Mouse (Mus musculus) heart, postnatal 0 days (tissue): ENCODE data around the gene Ubxn6. TPM values are rescaled to one million over a fixed set of nuclear protein-coding genes. Genes with fewer than 3 reads are reported as not detected.
"Not testable (repeated sequence)": the region's sequence is repeated elsewhere in the genome, so short reads cannot be mapped to it uniquely, and the experiment has no call there.

Experiments used
- ATAC-seq: fragments of 200-750 bp; cut with Nextera tagmentation; 2 replicates; pipeline ENCODE4 v1.8.0; 2017; ENCODE audit warnings: low read depth, moderate number of reproducible peaks, moderate library complexity; ENCODE audit not compliant: insufficient read depth
- DNase-seq: peaks from one replicate; pipeline ENCODE4 v3.0.0-alpha.2; 2016; ENCODE audit warnings: low spot score
- H3K27ac ChIP-seq: fragments of 300-500 bp; sonication (generic); 2 replicates; pipeline ENCODE4 v1.5.1; 2014; ENCODE audit warnings: low read depth, mild to moderate bottlenecking
- H3K27me3 ChIP-seq: fragments of 300-500 bp; sonication (generic); 2 replicates; pipeline ENCODE4 v1.6.1; 2014; ENCODE audit warnings: low read length, mixed read lengths; ENCODE audit not compliant: control insufficient read depth, insufficient read depth
- H3K36me3 ChIP-seq: fragments of 300-500 bp; sonication (generic); replicated peaks from 2 replicates; pipeline ENCODE4 v1.6.1; 2014; ENCODE audit warnings: low read length, mixed read lengths; ENCODE audit not compliant: control insufficient read depth, insufficient read depth
- H3K4me1 ChIP-seq: fragments of 300-500 bp; sonication (generic); 2 replicates; pipeline ENCODE4 v1.6.1; 2014; ENCODE audit warnings: antibody characterized with exemption; ENCODE audit not compliant: control insufficient read depth, insufficient read depth
- H3K4me2 ChIP-seq: fragments of 300-500 bp; sonication (generic); 2 replicates; pipeline ENCODE4 v1.6.1; 2014; ENCODE audit warnings: low read depth, mild to moderate bottlenecking, low read length, moderate library complexity
- H3K4me3 ChIP-seq: fragments of 300-500 bp; sonication (generic); 2 replicates; pipeline ENCODE4 v1.5.1; 2014; ENCODE audit warnings: low read depth, low read length
- H3K9ac ChIP-seq: fragments of 300-500 bp; sonication (generic); replicated peaks from 2 replicates; pipeline ENCODE4 v1.6.1; 2014; ENCODE audit warnings: low read depth, low read length, mixed read lengths
- H3K9me3 ChIP-seq: fragments of 300-500 bp; sonication (generic); replicated peaks from 2 replicates; pipeline ENCODE4 v1.6.1; 2016; ENCODE audit warnings: low read length; ENCODE audit not compliant: control insufficient read depth
- CTCF ChIP-seq: IDR thresholded peaks from 2 replicates; pipeline ENCODE4 v1.5.1; 2016; ENCODE audit warnings: antibody characterized with exemption, control low read depth, low read depth
- EP300 ChIP-seq: IDR thresholded peaks from 2 replicates; pipeline ENCODE4 v1.6.1; 2016; ENCODE audit warnings: antibody characterized with exemption, low read depth
- WGBS: fragments of 180-500 bp; shearing (Covaris S2); extraction: QIAGEN DNeasy Blood & Tissue Kit; methylation state at CpG from one replicate; pipeline ENCODE4 v1.1.7; 2014; 5-methylcytosine and 5-hydroxymethylcytosine counted together
- polyA plus RNA-seq: library from polyadenylated mRNA; unstranded; fragments of >200 nt; fragmentation: Nextera tagmentation; extraction: Ambion mirVana; gene quantifications from 2 replicates; pipeline ENCODE4 v1.2.1, GENCODE M21; 2015
- total RNA-seq: library from RNA; depleted of rRNA; stranded (reverse); fragments of >200 nt; gene quantifications from 2 replicates; pipeline ENCODE4 v1.2.3, GENCODE M21; 2014; ENCODE audit warnings: low replicate concordance

Gene Ubxn6
- total and polyA plus RNA-seq, 2 experiments from 2014 or later = 58.2 to 68.1 TPM

GRCm38 (mm10) chr17:56106981-56107380, 32.2 kb upstream of the Ubxn6 start:
- H3K27me3 ChIP-seq = no peaks in the 10 kb centered on the region
- 69% methylated on average over 4 of the region's 4 CpGs for WGBS
- H3K4me1 ChIP-seq = peaks cover 14% of the 10 kb centered on the region
- TF ChIP-seq EP300 (no peak), CTCF (no peak)
- no peak overlapping the region for H3K4me3 ChIP-seq
- DNase-seq = no peak
- no peak for ATAC-seq
- no peaks in the 10 kb centered on the region for H3K9me3 ChIP-seq
- no peak overlapping the region for H3K27ac ChIP-seq
- H3K9ac ChIP-seq = no peak overlapping the region
- no peak overlapping the region for H3K4me2 ChIP-seq
- H3K36me3 ChIP-seq = peaks cover 20% of the 10 kb centered on the region

GRCm38 (mm10) chr17:56106436-56106835, 31.6 kb upstream of the Ubxn6 start:
- 96% methylated on average over 4 of the region's 4 CpGs for WGBS
- not testable (repeated sequence) for H3K27me3 ChIP-seq, H3K4me3 ChIP-seq, DNase-seq, H3K9me3 ChIP-seq, H3K9ac ChIP-seq, H3K4me2 ChIP-seq, H3K27ac ChIP-seq, ATAC-seq
- Histone ChIP-seq H3K36me3 (peaks cover 25% of the 10 kb centered on the region), H3K4me1 (peaks cover 14% of the 10 kb centered on the region)

GRCm38 (mm10) chr17:56104821-56105220, 30.0 kb upstream of the Ubxn6 start:
- not testable (repeated sequence) for ATAC-seq, H3K4me3 ChIP-seq, H3K9ac ChIP-seq, H3K4me2 ChIP-seq, H3K9me3 ChIP-seq, H3K27me3 ChIP-seq, H3K27ac ChIP-seq, DNase-seq, H3K4me1 ChIP-seq
- WGBS = 100% methylated on average over 2 of the region's 5 CpGs
- H3K36me3 ChIP-seq = peaks cover 41% of the 10 kb centered on the region

GRCm38 (mm10) chr17:56103465-56104285, 28.8 kb upstream of the Ubxn6 start:
- no peaks in the 10 kb centered on the region for H3K27me3 ChIP-seq
- ATAC-seq = no peak
- H3K9ac ChIP-seq = no peak overlapping the region
- peaks cover 50% of the 10 kb centered on the region for H3K36me3 ChIP-seq
- no peak overlapping the region for H3K27ac ChIP-seq
- no peak overlapping the region for H3K4me3 ChIP-seq
- no peaks in the 10 kb centered on the region for H3K9me3 ChIP-seq
- peaks cover 7% of the 10 kb centered on the region for H3K4me1 ChIP-seq
- DNase-seq = no peak
- WGBS = 96% methylated on average over 8 of the region's 8 CpGs
- H3K4me2 ChIP-seq = no peak overlapping the region
- TF ChIP-seq CTCF = no peak
- no peak for TF ChIP-seq EP300

- no peak overlapping the region for H3K9ac ChIP-seq
- ATAC-seq (no peak), DNase-seq (no peak)
- H3K4me3 ChIP-seq = no peak overlapping the region
- WGBS = 94% methylated on average over 9 of the region's 9 CpGs
- H3K4me1 ChIP-seq = peaks cover 3% of the 10 kb centered on the region
- H3K9me3 ChIP-seq = no peaks in the 10 kb centered on the region
- TF ChIP-seq EP300 = no peak
- no peak for TF ChIP-seq CTCF
- H3K27me3 ChIP-seq = no peaks in the 10 kb centered on the region
- peaks cover 57% of the 10 kb centered on the region for H3K36me3 ChIP-seq
- no peak overlapping the region for H3K4me2 ChIP-seq
- H3K27ac ChIP-seq = no peak overlapping the region
Observed at GRCm38 (mm10) chr17:56102927-56103326, 28.1 kb upstream of the Ubxn6 start.

- 94% methylated on average over 5 of the region's 5 CpGs for WGBS
- TF ChIP-seq CTCF (no peak), EP300 (no peak)
- H3K36me3 ChIP-seq = peaks cover 57% of the 10 kb centered on the region
- H3K9ac ChIP-seq = no peak overlapping the region
- H3K9me3 ChIP-seq = no peaks in the 10 kb centered on the region
- H3K27ac ChIP-seq = no peak overlapping the region
- H3K4me1 ChIP-seq = no peaks in the 10 kb centered on the region
- no peaks in the 10 kb centered on the region for H3K27me3 ChIP-seq
- no peak overlapping the region for H3K4me3 ChIP-seq
- ATAC-seq = no peak
- H3K4me2 ChIP-seq = no peak overlapping the region
- no peak for DNase-seq
Observed at GRCm38 (mm10) chr17:56102158-56102557, 27.3 kb upstream of the Ubxn6 start.
